Mouse (Mus musculus) urinary bladder, adult 2 months (tissue): ENCODE data around the gene Trpc2. TPM values are rescaled to one million over a fixed set of nuclear protein-coding genes. Genes with fewer than 3 reads are reported as not detected.

Source experiments
- DNase-seq: peaks from one replicate; pipeline ENCODE4 v3.0.0; 2022; ENCODE audit warnings: low spot score
- polyA plus RNA-seq: library from polyadenylated mRNA; depleted of rRNA; stranded (reverse); fragments of >200 nt; gene quantifications from 2 replicates; pipeline ENCODE4 v1.2.3, GENCODE M21; 2012; rRNA removed

The Trpc2 gene
- polyA plus RNA-seq, 1 experiment: 0.92 TPM

- DNase-seq: no peak
Observed at GRCm38 (mm10) chr7:102102241-102102640, 19.3 kb downstream of the Trpc2 start.

GRCm38 (mm10) chr7:102102696-102103095 lies 19.8 kb downstream of the Trpc2 start:
- DNase-seq: no peak

GRCm38 (mm10) chr7:102103555-102103954 lies 20.6 kb downstream of the Trpc2 start:
- no peak for DNase-seq

GRCm38 (mm10) chr7:102104126-102104525 lies 21.2 kb downstream of the Trpc2 start:
- DNase-seq: no peak

- DNase-seq: no peak
Observed at GRCm38 (mm10) chr7:102106700-102107141, 23.8 kb downstream of the Trpc2 start.

- DNase-seq: no peak
Observed at GRCm38 (mm10) chr7:102108206-102108605, 25.3 kb downstream of the Trpc2 start.

GRCm38 (mm10) chr7:102109171-102109570 lies 26.3 kb downstream of the Trpc2 start, which contains the start of gene Art5:
Gene Art5 (minus strand): TSS chr7:102109489.
- DNase-seq: no peak

- no peak for DNase-seq
Observed at GRCm38 (mm10) chr7:102109746-102110145, 26.8 kb downstream of the Trpc2 start.

- DNase-seq: no peak
Observed at GRCm38 (mm10) chr7:102113151-102113729, 30.3 kb downstream of the Trpc2 start.

GRCm38 (mm10) chr7:102116579-102117331 lies 33.8 kb downstream of the Trpc2 start, which contains the start of gene Chrna10:
Gene Chrna10 (minus strand): TSS chr7:102116828.
- no peak for DNase-seq

GRCm38 (mm10) chr7:102117382-102117781 lies 34.5 kb downstream of the Trpc2 start:
- DNase-seq: no peak

- DNase-seq: no peak
Observed at GRCm38 (mm10) chr7:102120326-102120725, 37.4 kb downstream of the Trpc2 start.

- no peak for DNase-seq
Observed at GRCm38 (mm10) chr7:102132395-102132794, 49.5 kb downstream of the Trpc2 start.

GRCm38 (mm10) chr7:102137464-102137863 lies 54.5 kb downstream of the Trpc2 start:
- no peak for DNase-seq

- no peak for DNase-seq
Observed at GRCm38 (mm10) chr7:102137898-102138297, 55.0 kb downstream of the Trpc2 start.

Other genes with a start within 250 kb of the Trpc2 start
- 54.1 and 59.0 TPM in 2 replicates for gene Inppl1, start 244.9 kb upstream of the Trpc2 start, polyA plus RNA-seq
- 63.8 and 99.3 TPM in 2 replicates for gene Folr2, start 225.9 kb upstream of the Trpc2 start, polyA plus RNA-seq
- 41.6 and 47.8 TPM in 2 replicates for gene Anapc15, start 219.4 kb upstream of the Trpc2 start, polyA plus RNA-seq
- gene Folr1, start 212.3 kb upstream of the Trpc2 start, polyA plus RNA-seq: 0.72 and 2.7 TPM in 2 replicates
- 132 and 149 TPM in 2 replicates for gene Lamtor1, start 177.2 kb upstream of the Trpc2 start, polyA plus RNA-seq
- gene Tomt, start 176.8 kb upstream of the Trpc2 start, polyA plus RNA-seq: 0.12 and 0.23 TPM in 2 replicates
- 25.7 and 34.4 TPM in 2 replicates for gene Lrrc51, start 149.2 kb upstream of the Trpc2 start, polyA plus RNA-seq
- gene Numa1, start 149.0 kb upstream of the Trpc2 start, polyA plus RNA-seq: 50.5 and 80.1 TPM in 2 replicates
- gene Il18bp, start 64.4 kb upstream of the Trpc2 start, polyA plus RNA-seq: 6.7 and 8.9 TPM in 2 replicates
- gene Rnf121, start 17.6 kb upstream of the Trpc2 start, polyA plus RNA-seq: 39.0 and 46.9 TPM in 2 replicates
- gene Xndc1, start 17.6 kb upstream of the Trpc2 start, polyA plus RNA-seq: 28.4 and 32.1 TPM in 2 replicates
- gene Xntrpc, start 17.4 kb upstream of the Trpc2 start, polyA plus RNA-seq: 1.8 and 2.3 TPM in 2 replicates
- 0.06 and 0.16 TPM in 2 replicates for gene Art1, start 18.6 kb downstream of the Trpc2 start, polyA plus RNA-seq
- 0.47 and 0.48 TPM in 2 replicates for gene Art5, start 26.4 kb downstream of the Trpc2 start, polyA plus RNA-seq
- gene Chrna10, start 33.7 kb downstream of the Trpc2 start, polyA plus RNA-seq: 0.03 TPM in 1 of 2 replicates, not detected in the other
- gene Nup98, start 127.1 kb downstream of the Trpc2 start, polyA plus RNA-seq: 17.6 and 20.9 TPM in 2 replicates
- gene Pgap2, start 127.1 kb downstream of the Trpc2 start, polyA plus RNA-seq: 58.9 and 64.7 TPM in 2 replicates
- gene Rhog, start 172.9 kb downstream of the Trpc2 start, polyA plus RNA-seq: 47.2 and 67.2 TPM in 2 replicates
- gene Stim1, start 184.7 kb downstream of the Trpc2 start, polyA plus RNA-seq: 89.4 and 107 TPM in 2 replicates